Mouse (Mus musculus): ENCODE measurements at regions not wholly inside any gene's neighbourhood (a gene's known extent, or its start where the extent isn't known, plus 50 kb on each side); places are given as distances from the start of the nearest gene placed in this dataset.
A peak's percentile ranks its signal among the peaks of the same experiment; 100 is the strongest.

DNA sequence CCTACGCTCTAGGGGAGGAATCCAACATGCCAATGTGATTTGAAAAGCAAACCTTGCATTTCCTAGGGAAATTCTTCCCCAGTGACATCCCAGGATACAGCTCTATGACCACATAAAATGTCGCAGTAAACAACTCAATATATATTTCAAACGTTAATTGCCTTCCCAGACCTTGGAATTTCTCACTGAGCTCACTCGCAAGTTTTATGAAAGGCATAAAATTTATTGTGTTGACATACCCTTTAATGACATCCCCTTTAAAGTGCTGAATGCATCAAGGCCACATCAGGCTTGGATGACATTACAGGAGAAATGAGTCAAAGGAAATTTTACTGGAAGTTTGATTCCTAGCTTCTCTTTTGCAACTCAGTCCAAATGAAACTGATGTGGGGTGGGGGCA lies 337.0 kb downstream of the Rps15a start:
- no peaks in the 10 kb centered on the region for H3K36me3 ChIP-seq (ENCODE audit: control insufficient read depth, insufficient read depth, low read length)
- no peaks in the 10 kb centered on the region for H3K9me3 ChIP-seq (ENCODE audit: control insufficient read depth, low read depth, low read length)
- H3K4me2 ChIP-seq (replicated peaks; ENCODE audit: low read depth, low read length) = no peak overlapping the region
- H3K27me3 ChIP-seq (ENCODE audit: control insufficient read depth, insufficient read depth, low read length) = no peaks in the 10 kb centered on the region
- H3K9ac ChIP-seq (replicated peaks; ENCODE audit: low read depth, low read length) = no peak overlapping the region
- no peak overlapping the region for H3K27ac ChIP-seq (ENCODE audit: low read length)
- 66% methylated on average over 4 of the region's 4 CpGs for WGBS
- no peaks in the 10 kb centered on the region for H3K4me1 ChIP-seq (ENCODE audit: control insufficient read depth, insufficient read depth, low read length)
- no peak for ATAC-seq (ENCODE audit: insufficient number of reproducible peaks, insufficient read depth, low FRiP score, low read depth)
- H3K4me3 ChIP-seq (ENCODE audit: low read depth, low read length) = no peak overlapping the region

DNA sequence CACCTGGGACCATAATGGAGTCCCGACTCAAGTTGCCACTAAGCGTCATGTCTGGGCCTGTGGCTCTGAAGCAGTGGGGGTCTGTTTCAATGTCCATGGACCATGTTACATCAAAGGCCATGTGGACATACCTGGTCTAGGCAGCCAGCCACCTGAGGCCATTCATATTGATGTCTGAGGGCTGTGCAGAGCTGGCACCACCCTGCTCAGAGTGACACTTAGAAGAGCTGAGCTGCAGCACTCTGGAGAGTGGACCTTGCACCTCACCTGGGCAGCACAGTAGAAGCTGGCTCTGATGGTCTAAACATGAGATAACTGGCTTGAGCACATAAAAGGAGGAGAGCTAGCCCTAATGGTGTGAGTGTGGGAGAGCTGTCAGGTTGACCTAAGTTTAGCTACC lies 338.1 kb downstream of the Rps15a start:
- no peak overlapping the region for H3K27ac ChIP-seq (ENCODE audit: low read length)
- H3K4me3 ChIP-seq (ENCODE audit: low read depth, low read length) = no peak overlapping the region
- ATAC-seq (ENCODE audit: insufficient number of reproducible peaks, insufficient read depth, low FRiP score, low read depth) = no peak
- no peak overlapping the region for H3K9ac ChIP-seq (replicated peaks; ENCODE audit: low read depth, low read length)
- H3K27me3 ChIP-seq (ENCODE audit: control insufficient read depth, insufficient read depth, low read length) = no peaks in the 10 kb centered on the region
- H3K4me2 ChIP-seq (replicated peaks; ENCODE audit: low read depth, low read length) = no peak overlapping the region
- WGBS = 86% methylated on average over 2 of the region's 2 CpGs
- H3K9me3 ChIP-seq (ENCODE audit: control insufficient read depth, low read depth, low read length) = peaks cover under 1% of the 10 kb centered on the region; the same call in 1 of the 2 replicates
- H3K4me1 ChIP-seq (ENCODE audit: control insufficient read depth, insufficient read depth, low read length) = no peaks in the 10 kb centered on the region
- H3K36me3 ChIP-seq (ENCODE audit: control insufficient read depth, insufficient read depth, low read length) = no peaks in the 10 kb centered on the region

DNA sequence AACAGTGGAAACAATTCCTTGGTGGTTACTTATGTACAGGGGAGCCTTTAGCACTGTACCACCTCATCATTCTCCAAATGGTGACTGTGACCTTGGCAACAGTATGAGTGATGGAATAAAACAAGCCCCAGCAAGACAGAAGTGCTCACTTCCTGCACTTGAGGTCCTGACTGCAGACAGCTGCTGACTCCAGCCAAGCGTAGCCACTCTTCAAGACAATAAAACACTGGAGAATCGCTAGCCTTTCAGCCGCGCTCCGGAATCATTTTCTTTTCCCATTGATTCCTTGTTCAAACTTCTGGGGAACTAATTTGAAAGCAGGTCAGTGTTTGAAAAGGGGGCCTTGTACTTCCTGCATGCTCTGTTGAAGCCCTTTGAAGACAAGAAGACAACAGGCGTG lies 344.2 kb downstream of the Rps15a start:
- Histone ChIP-seq H3K27me3 (ENCODE audit: control insufficient read depth, insufficient read depth, low read length) (no peaks in the 10 kb centered on the region), H3K27ac (ENCODE audit: low read length) (no peak overlapping the region), H3K9ac (replicated peaks; ENCODE audit: low read depth, low read length) (no peak overlapping the region), H3K9me3 (ENCODE audit: control insufficient read depth, low read depth, low read length) (peaks cover 8% of the 10 kb centered on the region; the same call in 1 of the 2 replicates), H3K4me1 (ENCODE audit: control insufficient read depth, insufficient read depth, low read length) (no peaks in the 10 kb centered on the region), H3K36me3 (ENCODE audit: control insufficient read depth, insufficient read depth, low read length) (no peaks in the 10 kb centered on the region), H3K4me2 (replicated peaks; ENCODE audit: low read depth, low read length) (no peak overlapping the region), H3K4me3 (ENCODE audit: low read depth, low read length) (no peak overlapping the region)
- no peak for ATAC-seq (ENCODE audit: insufficient number of reproducible peaks, insufficient read depth, low FRiP score, low read depth)
- 57% methylated on average over 6 of the region's 6 CpGs for WGBS

GRCm38 (mm10) chr7:117759506-117759905 lies 356.5 kb downstream of the Rps15a start:
- Histone ChIP-seq H3K4me3 (ENCODE audit: low read depth, low read length) (no peak overlapping the region), H3K9me3 (ENCODE audit: control insufficient read depth, low read depth, low read length) (no peaks in the 10 kb centered on the region), H3K36me3 (ENCODE audit: control insufficient read depth, insufficient read depth, low read length) (no peaks in the 10 kb centered on the region), H3K4me2 (replicated peaks; ENCODE audit: low read depth, low read length) (no peak overlapping the region), H3K9ac (replicated peaks; ENCODE audit: low read depth, low read length) (no peak overlapping the region), H3K27me3 (ENCODE audit: control insufficient read depth, insufficient read depth, low read length) (no peaks in the 10 kb centered on the region), H3K4me1 (ENCODE audit: control insufficient read depth, insufficient read depth, low read length) (no peaks in the 10 kb centered on the region), H3K27ac (ENCODE audit: low read length) (no peak overlapping the region)
- no peak for ATAC-seq (ENCODE audit: insufficient number of reproducible peaks, insufficient read depth, low FRiP score, low read depth)
- WGBS = 32% methylated on average over 1 of the region's 1 CpGs

GRCm38 (mm10) chr7:117757033-117757432 lies 359.0 kb downstream of the Rps15a start:
- H3K4me1 ChIP-seq (ENCODE audit: control insufficient read depth, insufficient read depth, low read length) = peaks cover 13% of the 10 kb centered on the region; the same call in 1 of the 2 replicates
- no peaks in the 10 kb centered on the region for H3K27me3 ChIP-seq (ENCODE audit: control insufficient read depth, insufficient read depth, low read length)
- no peak overlapping the region for H3K4me3 ChIP-seq (ENCODE audit: low read depth, low read length)
- no peaks in the 10 kb centered on the region for H3K36me3 ChIP-seq (ENCODE audit: control insufficient read depth, insufficient read depth, low read length)
- H3K9ac ChIP-seq (replicated peaks; ENCODE audit: low read depth, low read length) = no peak overlapping the region
- 11% methylated on average over 4 of the region's 4 CpGs for WGBS
- no peak overlapping the region for H3K4me2 ChIP-seq (replicated peaks; ENCODE audit: low read depth, low read length)
- no peaks in the 10 kb centered on the region for H3K9me3 ChIP-seq (ENCODE audit: control insufficient read depth, low read depth, low read length)
- ATAC-seq (ENCODE audit: insufficient number of reproducible peaks, insufficient read depth, low FRiP score, low read depth) = no peak
- H3K27ac ChIP-seq (ENCODE audit: low read length) = no peak overlapping the region

DNA sequence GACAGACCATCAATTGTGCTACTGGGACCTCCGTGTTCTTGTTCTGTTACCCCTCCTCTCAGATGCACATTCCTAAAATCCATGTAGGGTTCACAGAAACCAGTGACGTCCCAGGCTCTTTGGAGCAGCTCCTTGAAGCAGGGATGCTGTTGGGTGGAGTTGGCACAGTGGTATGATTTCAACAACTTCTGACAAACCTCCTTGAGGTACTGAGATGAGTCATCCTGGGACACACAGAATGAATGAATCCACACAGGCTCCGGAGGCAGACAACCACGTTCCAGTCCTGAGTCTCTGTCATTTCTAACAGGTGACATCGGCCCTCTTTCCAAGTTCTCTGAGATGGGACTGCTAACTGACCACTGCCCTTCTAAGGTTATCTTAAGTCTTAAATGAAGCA lies 360.2 kb downstream of the Rps15a start:
- H3K9me3 ChIP-seq (ENCODE audit: control insufficient read depth, low read depth, low read length) = no peaks in the 10 kb centered on the region
- H3K27ac ChIP-seq (ENCODE audit: low read length) = no peak overlapping the region
- no peak overlapping the region for H3K4me3 ChIP-seq (ENCODE audit: low read depth, low read length)
- peaks cover 13% of the 10 kb centered on the region; the same call in 1 of the 2 replicates for H3K4me1 ChIP-seq (ENCODE audit: control insufficient read depth, insufficient read depth, low read length)
- no peak overlapping the region for H3K4me2 ChIP-seq (replicated peaks; ENCODE audit: low read depth, low read length)
- 57% methylated on average over 5 of the region's 5 CpGs for WGBS
- H3K27me3 ChIP-seq (ENCODE audit: control insufficient read depth, insufficient read depth, low read length) = no peaks in the 10 kb centered on the region
- no peak overlapping the region for H3K9ac ChIP-seq (replicated peaks; ENCODE audit: low read depth, low read length)
- no peaks in the 10 kb centered on the region for H3K36me3 ChIP-seq (ENCODE audit: control insufficient read depth, insufficient read depth, low read length)
- ATAC-seq (ENCODE audit: insufficient number of reproducible peaks, insufficient read depth, low FRiP score, low read depth) = no peak

DNA sequence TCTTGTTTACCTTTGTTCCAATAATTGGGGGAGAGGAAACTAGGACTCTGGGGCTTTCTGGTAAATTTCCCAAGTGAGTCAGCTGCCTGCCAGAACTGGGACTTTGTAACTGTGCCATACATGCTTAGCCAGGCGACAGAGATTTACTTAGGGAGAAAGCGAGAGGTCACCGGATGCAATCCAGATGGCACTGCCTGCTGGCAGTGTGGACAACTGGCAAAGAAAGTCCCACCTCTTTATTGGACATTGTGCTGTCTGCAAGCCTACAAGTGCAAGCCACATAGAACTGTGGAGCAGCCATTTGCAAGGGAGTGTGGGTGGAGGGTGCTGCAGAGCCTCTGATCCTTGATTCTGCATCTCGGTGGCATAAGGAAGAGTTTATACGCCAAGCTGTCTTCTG lies 362.7 kb downstream of the Rps15a start:
- no peak for ATAC-seq (ENCODE audit: insufficient number of reproducible peaks, insufficient read depth, low FRiP score, low read depth)
- H3K9me3 ChIP-seq (ENCODE audit: control insufficient read depth, low read depth, low read length) = no peaks in the 10 kb centered on the region
- H3K4me1 ChIP-seq (ENCODE audit: control insufficient read depth, insufficient read depth, low read length) = peaks cover 13% of the 10 kb centered on the region; the same call in 1 of the 2 replicates
- H3K27me3 ChIP-seq (ENCODE audit: control insufficient read depth, insufficient read depth, low read length) = no peaks in the 10 kb centered on the region
- H3K4me2 ChIP-seq (replicated peaks; ENCODE audit: low read depth, low read length) = no peak overlapping the region
- H3K9ac ChIP-seq (replicated peaks; ENCODE audit: low read depth, low read length) = no peak overlapping the region
- H3K27ac ChIP-seq (ENCODE audit: low read length) = no peak overlapping the region
- 65% methylated on average over 5 of the region's 5 CpGs for WGBS
- H3K4me3 ChIP-seq (ENCODE audit: low read depth, low read length) = no peak overlapping the region
- no peaks in the 10 kb centered on the region for H3K36me3 ChIP-seq (ENCODE audit: control insufficient read depth, insufficient read depth, low read length)

- Histone ChIP-seq H3K4me2 (replicated peaks; ENCODE audit: low read depth, low read length) (no peak overlapping the region), H3K9me3 (ENCODE audit: control insufficient read depth, low read depth, low read length) (no peaks in the 10 kb centered on the region), H3K9ac (replicated peaks; ENCODE audit: low read depth, low read length) (no peak overlapping the region), H3K36me3 (ENCODE audit: control insufficient read depth, insufficient read depth, low read length) (no peaks in the 10 kb centered on the region), H3K4me3 (ENCODE audit: low read depth, low read length) (no peak overlapping the region), H3K27ac (ENCODE audit: low read length) (0 out of 2 replicates have a peak overlapping the region, but pooled peaks have one; percentile 39), H3K27me3 (ENCODE audit: control insufficient read depth, insufficient read depth, low read length) (no peaks in the 10 kb centered on the region), H3K4me1 (ENCODE audit: control insufficient read depth, insufficient read depth, low read length) (peaks cover 13% of the 10 kb centered on the region; the same call in 1 of the 2 replicates)
- 51% methylated on average over 12 of the region's 12 CpGs for WGBS
- ATAC-seq (ENCODE audit: insufficient number of reproducible peaks, insufficient read depth, low FRiP score, low read depth) = no peak
Measured at GRCm38 (mm10) chr7:117752302-117753185, 363.4 kb downstream of the Rps15a start.

All from stomach, embryonic 14.5 days (tissue).